In the genomic region with DNA sequence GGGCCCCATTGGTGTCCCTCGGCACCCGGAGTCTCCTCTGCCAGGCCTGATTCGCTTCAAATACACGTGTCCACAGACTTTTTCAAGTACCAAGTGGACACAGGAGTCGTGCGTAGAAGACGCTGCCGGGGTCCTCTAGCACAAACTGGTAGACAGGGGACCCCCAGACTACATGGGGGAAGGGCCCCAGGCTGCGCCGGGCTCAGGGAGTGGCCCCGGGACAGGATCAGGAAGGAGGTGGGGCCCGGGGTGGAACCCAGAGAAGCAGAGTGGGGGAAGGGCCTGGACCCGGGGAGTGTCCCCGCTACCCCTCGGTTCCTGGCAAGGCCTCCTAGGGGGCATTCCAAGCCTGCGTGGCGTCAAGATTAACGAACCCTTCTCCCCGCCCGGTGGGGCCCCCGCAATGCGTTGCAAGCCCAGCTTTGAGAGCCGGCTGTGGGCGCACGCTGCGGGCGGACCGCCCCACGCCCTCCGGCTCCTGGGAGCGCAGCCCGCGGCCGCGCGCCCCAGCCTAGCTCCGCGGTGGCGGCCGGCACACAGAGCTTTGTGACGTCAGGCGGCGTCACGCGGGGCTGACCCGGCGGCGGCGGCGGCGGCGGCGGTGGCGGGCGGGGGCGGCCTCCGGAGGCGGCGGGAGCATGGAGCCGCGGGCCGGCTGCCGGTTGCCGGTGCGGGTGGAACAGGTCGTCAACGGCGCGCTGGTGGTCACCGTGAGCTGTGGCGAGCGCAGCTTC, we compare ENCODE assay signal across 8 mouse cellular contexts. TPM values are rescaled to one million over a fixed set of nuclear protein-coding genes. Genes with fewer than 3 reads are reported as not detected.
A peak's percentile ranks its signal among the peaks of the same experiment; 100 is the strongest.
DNase-seq lines count a peak whose midpoint lies in the region; ATAC-seq lines count a peak whose summit lies in the region.

A gene (plus strand): TSS at position 602 of the 734 bp plus-strand sequence.

- peak within 1 kb of the TSS; percentile 82 for H3K27ac ChIP-seq in intestine, embryonic 14.5 days (ENCODE audit: low read depth)

- peak within 1 kb of the TSS; percentile 44 for H3K4me3 ChIP-seq in intestine, embryonic 14.5 days (ENCODE audit: low read depth, low read length)

- H3K36me3 ChIP-seq in intestine, embryonic 14.5 days (ENCODE audit: control insufficient read depth, insufficient read depth, low read length): no peaks in the 10 kb centered on the region

- H3K27me3 ChIP-seq in intestine, embryonic 14.5 days (replicated peaks; ENCODE audit: control insufficient read depth, insufficient read depth, low read length): no peaks in the 10 kb centered on the region

- DNase-seq in T-cell, adult 2 months (ENCODE audit: low spot score): peak; percentile 69
- peak; percentile 78 to 80 for DNase-seq in gastrocnemius, postnatal 36 days
- peak; percentile 89 for DNase-seq in intestine, embryonic 14.5 days (ENCODE audit: low spot score)
- DNase-seq in left cerebral cortex, postnatal 36 days (ENCODE audit: low spot score in 2 of 2): peak; percentile 73 to 84
- peak; percentile 72 for DNase-seq in mesoderm, embryonic 11.5 days (ENCODE audit: low read depth, low spot score)
- peak; percentile 78 for DNase-seq in right cerebral cortex, postnatal 25 days
- DNase-seq in yolk sac, embryonic 10.5 days (ENCODE audit: low spot score): peak; percentile 89

- under 1% methylated on average over 70 of the region's 72 CpGs for whole genome bisulfite sequencing in intestine, embryonic 14.5 days

- peak; percentile 71 for ATAC-seq in common myeloid progenitor, adult 5-6 weeks (replicated peaks; ENCODE audit: low read depth, poor library complexity, severe bottlenecking)
- ATAC-seq in intestine, embryonic 14.5 days (replicated peaks; ENCODE audit: low FRiP score, low TSS enrichment, low read depth): peak; percentile 80

- peak within 1 kb of the TSS; percentile 75 for H3K9ac ChIP-seq in intestine, embryonic 14.5 days (ENCODE audit: low read length)

- H3K4me1 ChIP-seq in intestine, embryonic 14.5 days (replicated peaks; ENCODE audit: control insufficient read depth, insufficient read depth, low read length): peaks cover 60% of the 10 kb centered on the region

- intact Hi-C loops in gastrocnemius, postnatal 36 days (cut with DNase I): no loop called here
- intact Hi-C loops in left cerebral cortex, postnatal 36 days (cut with DNase I): no loop called here

- H3K4me2 ChIP-seq in intestine, embryonic 14.5 days (ENCODE audit: low read length): peak within 1 kb of the TSS; percentile 95

- H3K9me3 ChIP-seq in intestine, embryonic 14.5 days (ENCODE audit: control insufficient read depth, low read length): no peaks in the 10 kb centered on the region

RNA-seq across cellular contexts. Expression of the gene that starts here (rescaled TPM):
- total RNA-seq in common myeloid progenitor, adult 5-6 weeks (2017): 3.8 TPM in 2 replicates
- total RNA-seq in gastrocnemius, postnatal 36 days (2021): 1 to 10 TPM; 2.5 to 3.1 TPM
- 15.9 and 17.3 TPM in 2 replicates for polyA plus RNA-seq in intestine, embryonic 14.5 days (2014; fragmentation: Nextera tagmentation; extraction: Ambion mirVana)
- total RNA-seq in left cerebral cortex, postnatal 36 days (2021): 10 to 100 TPM; 11.7 to 11.8 TPM

Comparison
In these comparisons a context has a peak if more than half of its experiments do, and no peak if none do; other contexts are left out.
1. Peak in every context shown above with its lines: DNase-seq, ATAC-seq, H3K4me3 ChIP-seq and H3K27ac ChIP-seq.